Mouse (Mus musculus) thymus, adult 2 months (tissue): Measurements from ENCODE around the gene Arl14ep. TPM values are rescaled to one million over a fixed set of nuclear protein-coding genes. Genes with fewer than 3 reads are reported as not detected.

ENCODE experiments used
- DNase-seq: peaks from one replicate; pipeline ENCODE4 v3.0.0; 2021
- H3K27ac ChIP-seq: fragments of 200-500 bp; 2 replicates; pipeline ENCODE4 v1.5.1; 2012; ENCODE audit warnings: low read length, control low read depth; ENCODE audit not compliant: control insufficient read depth, insufficient read depth
- H3K27me3 ChIP-seq: fragments of 200-500 bp; 2 replicates; pipeline ENCODE4 v1.6.1; 2012; ENCODE audit warnings: mild to moderate bottlenecking, low read length, moderate library complexity, mixed read lengths; ENCODE audit not compliant: control insufficient read depth, insufficient read depth
- H3K36me3 ChIP-seq: fragments of 200-500 bp; 2 replicates; pipeline ENCODE4 v1.6.1; 2012; ENCODE audit warnings: mild to moderate bottlenecking, low read length, moderate library complexity; ENCODE audit not compliant: control insufficient read depth, insufficient read depth
- H3K4me1 ChIP-seq: fragments of 200-500 bp; replicated peaks from 2 replicates; pipeline ENCODE4 v1.6.1; 2012; ENCODE audit warnings: low read length; ENCODE audit not compliant: control insufficient read depth, insufficient read depth
- H3K4me3 ChIP-seq: fragments of 200-500 bp; 2 replicates; pipeline ENCODE4 v1.5.1; 2012; ENCODE audit warnings: mild to moderate bottlenecking, low read length, control low read depth, moderate library complexity; ENCODE audit not compliant: control insufficient read depth, insufficient read depth
- CTCF ChIP-seq: fragments of 200-500 bp; IDR thresholded peaks from 2 replicates; pipeline ENCODE4 v1.5.1; 2012; ENCODE audit warnings: mild to moderate bottlenecking, control low read depth, low read length, moderate library complexity, borderline replicate concordance; ENCODE audit not compliant: control insufficient read depth, poor library complexity, insufficient read depth; ENCODE audit errors: extremely low read depth
- POLR2A ChIP-seq: fragments of 200-500 bp; IDR thresholded peaks from 2 replicates; pipeline ENCODE4 v1.6.1; 2012; ENCODE audit warnings: mild to moderate bottlenecking, low read length, control low read depth, moderate library complexity; ENCODE audit not compliant: control insufficient read depth, poor library complexity, insufficient read depth; ENCODE audit errors: extremely low read depth
- WGBS: fragments of 180-500 bp; shearing (Covaris S2); methylation state at CpG from one replicate; pipeline ENCODE4 v1.1.7; 2018; 5-methylcytosine and 5-hydroxymethylcytosine counted together
- polyA plus RNA-seq: library from polyadenylated mRNA; depleted of rRNA; stranded (reverse); fragments of >200 nt; gene quantifications from 2 replicates; pipeline ENCODE4 v1.2.3, GENCODE M21; 2012

Arl14ep gene
- polyA plus RNA-seq, 1 experiment = 8.6 TPM

- 93% methylated on average over 5 of the region's 5 CpGs for WGBS
- Histone ChIP-seq H3K4me3 (no peak overlapping the region), H3K27me3 (no peaks in the 10 kb centered on the region), H3K4me1 (no peaks in the 10 kb centered on the region), H3K27ac (no peak overlapping the region), H3K36me3 (peaks cover 8% of the 10 kb centered on the region)
- TF ChIP-seq POLR2A (no peak), CTCF (no peak)
- no peak for DNase-seq
These were observed 14.8 kb downstream of the Arl14ep start for GRCm38 (mm10) chr2:106959380-106959779.

DNA sequence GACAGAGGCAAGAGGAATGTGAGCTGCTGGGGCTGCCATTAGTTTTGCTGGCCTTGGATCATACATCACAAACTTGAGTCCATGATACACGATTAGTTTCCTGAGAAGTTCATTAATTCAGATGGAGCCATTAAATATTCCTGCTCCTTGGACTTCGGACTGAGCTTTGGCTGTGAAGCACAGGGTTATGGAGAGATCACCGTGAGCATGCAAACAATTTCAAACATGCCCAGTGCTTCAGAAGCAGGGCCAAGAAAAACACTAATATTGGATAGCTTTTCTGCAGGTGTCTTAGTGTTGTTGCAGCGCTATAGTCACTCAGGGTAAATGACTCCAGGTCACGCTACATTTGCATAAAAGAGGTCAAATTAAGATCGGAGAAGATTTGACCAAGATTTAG is 15.3 kb downstream of the Arl14ep start:
- no peaks in the 10 kb centered on the region for H3K27me3 ChIP-seq
- 91% methylated on average over 6 of the region's 6 CpGs for WGBS
- H3K27ac ChIP-seq = no peak overlapping the region
- no peak for TF ChIP-seq CTCF
- TF ChIP-seq POLR2A = no peak
- H3K36me3 ChIP-seq = peaks cover 6% of the 10 kb centered on the region
- no peaks in the 10 kb centered on the region for H3K4me1 ChIP-seq
- DNase-seq = no peak
- no peak overlapping the region for H3K4me3 ChIP-seq

DNA sequence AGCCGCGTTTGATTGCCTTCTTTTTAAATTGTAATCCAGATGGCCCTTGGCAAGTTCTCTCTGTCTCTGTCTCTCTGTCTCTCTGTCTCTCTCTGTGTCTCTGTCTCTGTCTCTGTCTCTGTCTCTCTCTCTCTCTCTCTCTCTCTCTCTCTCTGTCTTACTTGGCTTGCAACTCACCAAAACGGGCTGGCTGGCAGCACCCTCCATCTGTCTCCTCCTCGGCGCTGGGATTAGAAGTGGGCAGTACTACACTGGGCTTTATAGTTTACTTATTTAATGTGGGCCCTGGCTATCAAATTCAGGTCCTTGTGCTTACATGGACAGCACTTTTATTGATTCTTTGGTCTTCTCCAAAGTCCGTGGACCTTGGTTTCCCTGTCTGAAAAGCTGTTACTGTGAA is 18.1 kb downstream of the Arl14ep start:
- 74% methylated on average over 6 of the region's 6 CpGs for WGBS
- TF ChIP-seq CTCF (no peak), POLR2A (no peak)
- DNase-seq = no peak

DNA sequence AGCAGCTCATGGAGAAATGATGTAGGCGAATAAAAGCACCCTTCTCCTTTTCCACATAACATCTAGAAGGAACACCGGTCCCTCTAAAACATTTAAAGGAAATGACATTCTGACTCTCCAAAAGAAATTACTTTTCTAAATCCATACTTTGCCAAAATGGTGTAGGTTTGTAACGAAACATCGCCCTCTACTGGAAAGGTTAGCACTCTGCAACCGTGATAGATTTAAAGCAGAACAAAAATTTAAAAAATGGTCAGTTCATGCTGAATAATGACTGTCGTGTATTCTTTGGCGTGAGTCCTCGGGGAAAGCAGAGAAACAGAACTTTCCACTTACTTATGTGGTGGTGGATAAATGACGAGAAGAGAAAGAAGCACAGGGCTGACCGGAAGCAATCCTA is 18.6 kb downstream of the Arl14ep start:
- no peaks in the 10 kb centered on the region for H3K4me1 ChIP-seq
- WGBS = 12% methylated on average over 10 of the region's 10 CpGs
- H3K36me3 ChIP-seq = no peaks in the 10 kb centered on the region
- no peaks in the 10 kb centered on the region for H3K27me3 ChIP-seq
- no peak for DNase-seq
- TF ChIP-seq POLR2A (no peak), CTCF (no peak)
- no peak overlapping the region for H3K4me3 ChIP-seq
- no peak overlapping the region for H3K27ac ChIP-seq

More for the DNA sequence above, 18.1 kb downstream of the Arl14ep start:
- no peaks in the 10 kb centered on the region for H3K4me1 ChIP-seq
- H3K27ac ChIP-seq = no peak overlapping the region
- H3K4me3 ChIP-seq = no peak overlapping the region
- no peaks in the 10 kb centered on the region for H3K27me3 ChIP-seq
- no peaks in the 10 kb centered on the region for H3K36me3 ChIP-seq

DNA sequence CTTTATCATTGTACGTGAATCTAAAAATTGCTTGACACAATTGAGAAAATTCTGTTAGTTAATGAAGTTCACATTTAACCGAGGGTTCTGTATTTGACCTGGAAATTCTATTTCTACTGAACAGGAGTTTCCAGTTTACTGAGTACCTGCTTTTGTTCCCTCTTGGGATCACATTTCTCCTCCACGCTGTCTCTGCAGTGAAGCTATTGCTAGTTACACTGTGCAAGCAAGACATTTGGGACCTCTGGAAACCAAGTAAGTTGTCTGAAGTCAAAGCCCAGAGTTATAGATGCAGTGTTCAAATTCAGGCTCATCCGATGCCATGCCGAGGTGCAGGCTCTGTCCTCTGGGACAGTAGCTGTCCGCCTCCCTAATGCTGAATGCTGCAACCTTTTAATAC is 19.2 kb downstream of the Arl14ep start:
- Histone ChIP-seq H3K4me1 (no peaks in the 10 kb centered on the region), H3K27me3 (no peaks in the 10 kb centered on the region), H3K4me3 (no peak overlapping the region), H3K36me3 (no peaks in the 10 kb centered on the region), H3K27ac (no peak overlapping the region)
- DNase-seq = no peak
- 82% methylated on average over 6 of the region's 6 CpGs for whole genome bisulfite sequencing
- TF ChIP-seq CTCF (no peak), POLR2A (no peak)

DNA sequence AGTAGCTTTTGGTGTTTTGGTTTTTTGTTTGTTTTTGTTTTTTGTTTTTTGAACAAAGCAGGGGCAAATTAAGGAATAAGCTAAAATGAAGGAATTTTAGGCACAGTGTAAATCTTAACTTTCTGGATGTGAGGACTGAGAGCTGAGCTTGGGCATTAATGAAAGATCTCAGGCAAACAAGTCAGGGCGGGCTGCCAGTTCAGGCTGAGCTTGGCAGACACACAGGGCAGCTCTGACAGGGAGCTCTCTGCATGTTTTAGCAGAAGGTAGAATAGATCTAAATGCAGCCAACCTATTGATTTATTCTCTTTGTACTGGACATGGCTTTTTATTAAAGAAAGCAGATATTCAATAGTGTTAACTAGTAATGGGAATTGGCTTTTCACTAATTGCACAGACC is 31.8 kb downstream of the Arl14ep start:
- Histone ChIP-seq H3K27me3 (no peaks in the 10 kb centered on the region), H3K4me3 (no peak overlapping the region), H3K27ac (no peak overlapping the region), H3K36me3 (no peaks in the 10 kb centered on the region), H3K4me1 (no peaks in the 10 kb centered on the region)
- no peak for DNase-seq
- no peak for TF ChIP-seq POLR2A
- TF ChIP-seq CTCF = no peak
- WGBS = 97% methylated on average over 1 of the region's 1 CpGs

- WGBS = 79% methylated on average over 2 of the region's 2 CpGs
- Histone ChIP-seq H3K4me3 (no peak overlapping the region), H3K27me3 (no peaks in the 10 kb centered on the region), H3K4me1 (no peaks in the 10 kb centered on the region), H3K36me3 (no peaks in the 10 kb centered on the region), H3K27ac (no peak overlapping the region)
- no peak for TF ChIP-seq POLR2A
- TF ChIP-seq CTCF = no peak
- no peak for DNase-seq
These were observed 38.5 kb downstream of the Arl14ep start for GRCm38 (mm10) chr2:106935681-106936080.
